ENCODE assay signal across 18 mouse cellular contexts in genomic region chr10:79974087-79974486, GRCm38 (mm10). TPM values are rescaled to one million over a fixed set of nuclear protein-coding genes. Genes with fewer than 3 reads are reported as not detected.
"Had no signal": no experiment of that assay in that cellular context is flagged by ENCODE, and none has a peak within 500 bp of the region (broad histone marks: within the 10 kb centered on the region; RNA-seq: fewer than 3 reads in every experiment).

No protein-coding gene starts in this region.

- H3K9me3 ChIP-seq: midbrain, embryonic 13.5 days; midbrain, embryonic 15.5 days; neural tube, embryonic 12.5 days; stomach, embryonic 15.5 days had no signal

- H3K27ac ChIP-seq: liver, embryonic 14.5 days; midbrain, embryonic 10.5 days; midbrain, embryonic 13.5 days; midbrain, embryonic 15.5 days; neural tube, embryonic 12.5 days; stomach, embryonic 15.5 days; stomach, postnatal 0 days had no signal

- ATAC-seq: midbrain, embryonic 13.5 days; midbrain, embryonic 15.5 days had no signal

- H3K9ac ChIP-seq: liver, embryonic 14.5 days; lung, embryonic 14.5 days; midbrain, embryonic 13.5 days; midbrain, embryonic 15.5 days; neural tube, embryonic 12.5 days; stomach, embryonic 15.5 days had no signal

- DNase-seq: lung, adult 18-20 months; lung, embryonic 14.5 days; lung, postnatal 10 days; lung, postnatal 4 days; right cerebral cortex, postnatal 14 days; thymus, adult 2 months; thymus, postnatal 25 days; thymus, postnatal 4 days had no signal

- H3K4me3 ChIP-seq: midbrain, embryonic 10.5 days; midbrain, embryonic 13.5 days; midbrain, embryonic 15.5 days; neural tube, embryonic 12.5 days; stomach, embryonic 15.5 days had no signal

- H3K4me2 ChIP-seq: lung, embryonic 14.5 days; midbrain, embryonic 13.5 days; midbrain, embryonic 15.5 days; neural tube, embryonic 12.5 days; stomach, embryonic 15.5 days had no signal

RNA-seq across cellular contexts. Expression of gene Grin3b, which starts 3.6 kb away (rescaled TPM):
- total RNA-seq: megakaryocyte-erythroid progenitor cell, adult 5-6 weeks; neutrophil, adult 5-6 weeks had no signal
- polyA plus RNA-seq: urinary bladder, adult 2 months had no signal
